Mouse (Mus musculus): ENCODE results near the gene Mad2l2.

DNA sequence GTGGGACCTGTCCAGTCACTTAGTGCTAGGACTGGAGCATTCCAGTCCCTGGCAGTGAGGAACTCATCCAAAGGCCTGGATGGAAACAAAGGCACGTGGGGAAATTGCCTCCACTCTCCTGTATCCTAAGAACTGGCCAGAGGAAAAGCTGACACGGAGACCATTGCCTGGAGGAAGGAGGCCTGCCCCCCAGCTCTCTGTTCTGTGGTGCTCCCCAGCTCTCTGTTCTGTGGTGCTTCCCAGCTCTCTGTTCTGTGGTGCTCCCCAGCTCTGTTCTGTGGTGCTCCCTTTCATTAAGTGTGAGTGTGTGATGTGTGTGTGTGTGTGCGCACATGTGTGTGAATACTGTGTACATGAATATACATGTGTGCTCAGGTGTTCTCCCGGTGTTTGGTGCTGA lies 35.1 kb upstream of the Mad2l2 start:
- no peak for TF ChIP-seq CTCF (IDR thresholded peaks at IDR 0.05; ENCODE audit: extremely low read depth, insufficient read length, insufficient replicate concordance, low read depth, low read length)
- TF ChIP-seq POLR2A (IDR thresholded peaks at IDR 0.05; ENCODE audit: low read depth, low read length): no peak
